Mouse (Mus musculus) frontal cortex, postnatal 25 days (tissue): ENCODE measurements around the gene Ctsh.

ENCODE experiments used
- DNase-seq, 2 experiments: peaks; one replicate each; pipeline ENCODE4 v3.0.0; 2022; ENCODE audit warnings: low spot score in 2 of 2

Ctsh gene

GRCm38 (mm10) chr9:90113151-90113550 is 59.2 kb downstream of the Ctsh start:
- no peak for DNase-seq

DNA sequence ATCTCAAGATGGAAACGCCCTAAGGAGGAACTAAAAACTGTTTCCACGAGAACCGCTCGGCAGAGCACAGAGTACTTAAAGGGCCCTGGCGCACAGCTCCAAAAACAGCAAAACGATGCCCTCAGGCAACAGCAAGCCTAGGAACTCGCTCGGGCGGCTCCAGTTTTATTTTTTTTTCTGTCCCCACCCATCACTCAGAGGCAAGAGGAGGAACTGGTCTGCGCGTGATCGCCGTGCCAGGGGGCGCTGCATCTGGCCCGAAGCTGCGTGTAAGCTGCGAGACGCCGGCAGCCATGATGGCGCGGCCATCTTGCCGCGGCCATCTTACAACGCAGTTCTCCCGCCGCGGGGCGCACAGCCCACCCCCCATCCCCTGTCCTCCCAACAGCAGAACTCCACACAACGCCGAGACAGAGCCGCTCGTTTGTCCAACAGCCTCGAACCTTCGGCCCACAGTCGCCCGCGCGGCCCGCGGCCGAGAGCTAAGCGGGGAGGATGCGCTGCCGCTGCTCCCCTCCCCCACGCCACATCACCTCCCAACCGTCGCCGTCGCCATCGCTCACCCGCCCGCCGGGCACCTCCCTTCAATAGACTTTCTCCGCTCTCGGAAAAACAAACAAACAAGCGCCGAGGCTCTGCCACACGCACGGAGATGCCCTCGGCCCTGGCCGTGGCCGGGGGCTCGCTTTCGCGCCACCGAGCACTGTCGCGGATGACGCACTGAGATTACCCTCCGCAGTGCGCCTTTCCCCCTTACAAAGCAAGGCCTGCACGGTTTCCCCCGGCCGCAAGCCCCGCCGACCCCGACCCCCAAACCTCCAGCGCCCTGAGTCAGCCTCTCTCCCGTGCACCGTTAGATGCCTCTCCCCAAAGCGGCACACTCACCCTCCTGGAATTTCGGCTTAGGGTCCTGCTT is 60.0 kb downstream of the Ctsh start:
- peak; percentile 82 to 89 for DNase-seq

DNA sequence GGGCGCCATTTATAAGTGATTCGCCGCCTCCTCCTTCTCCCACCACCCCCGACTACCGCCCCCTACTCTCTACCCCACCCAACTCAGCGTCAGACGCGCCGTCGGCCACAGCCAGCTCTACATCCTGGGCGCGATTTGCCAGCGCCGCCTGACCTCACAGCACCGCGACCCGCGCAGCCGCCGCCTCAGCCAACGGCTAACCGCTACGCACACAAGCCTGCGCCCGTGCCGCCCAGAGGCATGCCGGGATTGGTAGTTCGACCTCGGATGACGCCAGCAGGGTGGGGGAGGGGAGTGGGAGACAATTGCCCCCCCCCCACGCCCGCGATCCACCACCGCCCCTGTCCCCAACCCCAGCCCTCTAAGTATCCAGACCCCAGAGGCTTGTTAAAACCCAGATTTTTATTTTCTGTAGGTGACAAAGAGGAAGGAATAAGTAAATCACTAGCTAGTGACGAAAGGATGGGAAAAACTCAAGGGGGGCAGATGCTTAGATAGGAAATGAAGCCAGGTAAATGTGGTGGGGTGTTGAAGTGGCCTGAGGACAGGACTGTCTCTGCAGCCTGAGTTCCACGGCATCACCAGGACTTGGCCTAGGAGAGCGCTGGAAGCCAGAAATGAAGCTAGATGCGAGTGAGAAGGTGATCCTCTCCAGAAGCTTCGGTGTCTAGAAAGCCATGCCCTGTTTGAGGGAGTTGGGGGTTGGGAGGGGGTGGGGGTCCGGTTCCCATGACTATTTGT is 60.8 kb downstream of the Ctsh start, which contains the start of gene Morf4l1:
Morf4l1 (minus strand) TSS at position 208 of the 741 bp plus-strand sequence.
- peak; percentile 96 to 97 for DNase-seq

DNA sequence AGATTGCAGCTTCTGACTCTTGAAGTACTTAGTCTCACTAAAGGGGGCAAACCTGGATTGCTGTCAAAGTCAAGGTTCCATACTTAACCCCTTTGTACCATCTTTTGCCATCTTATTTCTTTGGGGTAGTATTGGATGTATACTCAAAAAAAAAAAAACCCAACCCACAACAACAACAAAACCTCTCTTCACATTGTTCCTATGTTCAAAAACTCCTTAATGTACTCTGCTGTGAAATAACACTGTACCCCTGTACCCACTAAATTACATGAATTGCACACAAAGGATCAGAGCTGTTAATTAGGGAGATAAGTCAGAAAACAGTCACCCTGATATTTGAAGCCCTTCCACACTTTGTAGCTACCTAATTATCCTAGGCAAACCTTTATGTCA is 61.4 kb downstream of the Ctsh start:
- DNase-seq, result no peak

DNA sequence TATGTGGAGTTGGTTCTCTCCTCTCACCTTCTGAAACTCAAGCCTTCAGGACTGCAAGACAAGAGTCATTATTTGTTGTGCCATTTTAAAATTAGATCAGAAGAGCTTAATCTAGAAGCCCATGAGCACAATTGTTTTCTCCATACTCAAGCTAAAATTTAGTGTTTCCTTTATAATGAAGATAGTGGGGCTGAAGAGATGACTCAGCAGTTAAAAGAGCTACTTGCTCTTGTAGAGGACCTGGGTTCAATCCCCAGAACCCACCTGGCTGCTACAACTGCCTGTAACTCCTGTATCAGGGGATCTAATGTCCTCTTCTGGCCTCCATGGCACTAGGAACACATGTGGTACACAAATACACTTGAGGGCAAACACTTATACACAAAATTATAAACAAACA is 63.3 kb downstream of the Ctsh start:
- no peak for DNase-seq

DNA sequence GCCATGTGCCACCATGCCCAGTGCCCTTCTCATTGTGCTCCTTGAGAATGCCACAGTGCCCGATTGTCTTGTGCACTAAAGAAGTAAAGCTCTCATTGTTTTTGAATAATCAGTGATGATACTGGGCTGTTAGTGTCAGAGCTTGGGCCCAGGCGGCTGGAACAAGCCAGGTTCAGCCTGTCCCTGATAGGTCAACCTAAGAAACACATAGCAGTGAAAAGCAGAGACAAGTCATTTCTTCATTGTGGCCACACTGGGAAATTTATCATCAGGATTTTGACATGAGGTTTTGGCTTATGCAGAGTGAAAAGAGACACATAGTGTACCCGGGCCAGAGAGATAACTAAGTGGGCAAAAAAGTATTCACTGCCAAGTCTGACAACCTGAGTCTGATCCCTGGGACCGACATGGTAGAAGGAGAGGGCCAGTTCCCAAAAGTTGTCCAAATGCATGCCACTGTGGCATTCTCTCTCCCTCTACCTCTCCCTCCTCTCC is 68.3 kb downstream of the Ctsh start:
- DNase-seq, result no peak

- no peak for DNase-seq
These were observed 70.4 kb downstream of the Ctsh start for GRCm38 (mm10) chr9:90124156-90124872.

DNA sequence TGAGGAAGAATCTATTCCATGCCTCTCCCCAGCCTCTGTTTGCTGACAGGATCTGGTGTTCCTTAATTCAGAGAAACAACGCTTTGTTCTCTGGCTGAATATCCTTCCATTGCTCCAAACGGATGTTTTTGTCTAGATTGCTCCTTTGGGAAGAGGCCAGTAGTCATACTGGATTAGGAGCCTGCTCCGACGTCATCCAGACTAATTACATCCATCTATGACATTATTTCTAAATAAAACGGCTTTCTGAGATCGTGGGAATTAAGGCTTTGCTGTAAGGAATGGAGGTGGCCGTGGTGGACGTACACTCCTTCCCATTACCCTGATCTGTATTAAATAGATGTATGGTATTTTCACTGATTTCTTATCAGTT is 70.9 kb downstream of the Ctsh start:
- DNase-seq, result no peak
